Mouse (Mus musculus) ES-E14 (cell line): ENCODE measurements around the gene Tnr.

Source experiments
- HCFC1 ChIP-seq: IDR thresholded peaks from 2 replicates; pipeline ENCODE4 v1.6.1; 2012; ENCODE audit warnings: low read length, inconsistent platforms, borderline replicate concordance; ENCODE audit not compliant: insufficient read depth
- MAFK ChIP-seq: IDR thresholded peaks from 2 replicates; pipeline ENCODE4 v1.6.1; 2014; ENCODE audit warnings: mild to moderate bottlenecking, low read depth, low read length, inconsistent platforms; ENCODE audit not compliant: insufficient read depth

DNA sequence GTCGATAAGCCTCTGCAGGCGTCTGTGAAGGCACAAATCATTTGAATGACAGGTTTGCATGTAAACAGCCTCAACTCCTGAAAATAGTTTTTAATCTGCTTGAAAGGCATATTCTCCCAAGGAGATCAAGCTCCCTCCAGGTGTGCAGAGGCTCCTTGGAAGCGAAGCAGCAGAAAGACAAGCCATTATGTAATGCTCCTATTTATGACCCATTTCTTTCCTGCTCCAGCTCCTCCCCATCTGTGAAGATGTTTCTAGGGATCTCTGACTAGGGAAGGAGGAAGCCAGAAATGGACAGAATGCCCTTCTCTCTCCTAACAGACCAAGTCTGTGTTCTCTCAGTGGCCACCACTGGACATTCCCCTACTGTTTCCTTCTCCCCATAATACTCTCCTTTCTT is 38.0 kb downstream of the Tnr start:
- TF ChIP-seq HCFC1 (no peak), MAFK (no peak)
